ENCODE assay signal across 17 mouse cellular contexts in genomic region chr5:129121654-129122285, GRCm38 (mm10). TPM values are rescaled to one million over a fixed set of nuclear protein-coding genes. Genes with fewer than 3 reads are reported as not detected.
"Had no signal": no experiment of that assay in that cellular context is flagged by ENCODE, and none has a peak within 500 bp of the region (broad histone marks: within the 10 kb centered on the region; RNA-seq: fewer than 3 reads in every experiment).

No protein-coding gene starts in this region.

- H3K36me3 ChIP-seq: kidney, embryonic 15.5 days; limb, embryonic 12.5 days; liver, embryonic 13.5 days; lung, embryonic 15.5 days; midbrain, embryonic 15.5 days; neural tube, embryonic 12.5 days had no signal

- DNase-seq: kidney, adult 2 months; kidney, postnatal 25 days; liver; liver, embryonic 13.5 days; liver, postnatal 0 days; lung, postnatal 14 days; thymus, postnatal 4 days had no signal

- ATAC-seq: intestine, embryonic 16.5 days; liver, postnatal 0 days; midbrain, embryonic 15.5 days had no signal

- H3K4me1 ChIP-seq: liver, embryonic 13.5 days; megakaryocyte, embryonic 14.5 days; neural tube, embryonic 12.5 days had no signal

- H3K27me3 ChIP-seq: limb, embryonic 12.5 days; liver, embryonic 13.5 days; lung, embryonic 15.5 days; midbrain, embryonic 15.5 days; neural tube, embryonic 12.5 days had no signal

- H3K4me2 ChIP-seq: kidney, embryonic 15.5 days; limb, embryonic 12.5 days; liver, embryonic 13.5 days; lung, embryonic 15.5 days; midbrain, embryonic 11.5 days; midbrain, embryonic 15.5 days; neural tube, embryonic 12.5 days had no signal

- H3K9me3 ChIP-seq: kidney, embryonic 15.5 days; limb, embryonic 12.5 days; liver, embryonic 13.5 days; lung, embryonic 15.5 days; midbrain, embryonic 15.5 days; neural tube, embryonic 12.5 days had no signal

- H3K27ac ChIP-seq: kidney, embryonic 15.5 days; layer of hippocampus, adult 2 months; limb, embryonic 12.5 days; liver, embryonic 13.5 days; lung, embryonic 15.5 days; macrophage; midbrain, embryonic 15.5 days; neural tube, embryonic 12.5 days had no signal

- H3K9ac ChIP-seq: kidney, embryonic 15.5 days; limb, embryonic 12.5 days; liver, embryonic 13.5 days; liver, postnatal 0 days; lung, embryonic 15.5 days; midbrain, embryonic 15.5 days; neural tube, embryonic 12.5 days had no signal

- H3K4me3 ChIP-seq: kidney, embryonic 15.5 days; layer of hippocampus, adult 2 months; limb, embryonic 12.5 days; liver, embryonic 13.5 days; lung, embryonic 15.5 days; megakaryocyte, embryonic 14.5 days; midbrain, embryonic 15.5 days; neural tube, embryonic 12.5 days had no signal

RNA-seq across cellular contexts. Expression of gene Adgrd1, which starts 25.2 kb away (rescaled TPM):
- polyA plus RNA-seq: limb, embryonic 12.5 days; macrophage had no signal
